Mouse (Mus musculus) brain, embryonic 14.5 days (tissue): ENCODE data around the gene Gli2.

ENCODE experiments used
- CTCF ChIP-seq: fragments of 200-500 bp; IDR thresholded peaks from 2 replicates; pipeline ENCODE4 v1.5.1; 2012; ENCODE audit warnings: inconsistent platforms, mild to moderate bottlenecking, moderate library complexity, borderline replicate concordance; ENCODE audit not compliant: insufficient read depth, insufficient read length; ENCODE audit errors: extremely low read depth
- POLR2A ChIP-seq: fragments of 200-500 bp; IDR thresholded peaks from 2 replicates; pipeline ENCODE4 v1.6.1; 2012; ENCODE audit warnings: mild to moderate bottlenecking, inconsistent platforms, borderline replicate concordance; ENCODE audit not compliant: poor library complexity, insufficient read depth, insufficient read length, severe bottlenecking; ENCODE audit errors: extremely low read depth

DNA sequence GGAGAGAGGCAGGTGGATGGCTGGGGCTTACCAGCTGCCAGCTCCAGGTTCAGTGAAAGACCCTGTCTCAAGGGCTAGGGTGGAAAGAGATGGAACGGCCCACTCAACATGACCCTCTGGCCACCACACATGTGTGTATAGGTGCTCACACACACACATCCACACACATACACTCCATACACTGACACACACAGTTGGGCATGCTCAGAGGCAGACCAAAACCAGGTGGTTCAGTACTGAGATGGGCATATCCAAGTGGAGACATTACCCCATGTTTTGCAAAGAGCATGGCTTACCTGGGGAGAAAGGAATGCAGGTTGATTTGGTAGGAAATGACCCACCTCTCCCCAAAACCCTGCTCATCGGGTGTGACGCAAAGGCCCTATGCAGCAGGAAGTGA is 228.4 kb downstream of the Gli2 start:
- TF ChIP-seq POLR2A (no peak), CTCF (no peak)
